Mouse (Mus musculus) heart, postnatal 14 days (tissue): Measurements from ENCODE around the gene Gfap. TPM values are rescaled to one million over a fixed set of nuclear protein-coding genes. Genes with fewer than 3 reads are reported as not detected.

Experiments
- DNase-seq, 2 experiments: peaks; one replicate each; pipeline ENCODE4 v3.0.0; 2021 to 2022
- intact Hi-C: fragments of 180-260 bp; cut with DNase I; formaldehyde crosslinking; loops from one replicate; pipeline ENCODE4 v1.15.1; 2025
- total RNA-seq, 2 experiments: library from RNA; stranded (reverse); gene quantifications; 2 replicates each; pipeline ENCODE4 v1.2.3; 2021

Gfap gene
- total RNA-seq, 2 experiments from 2014 or later = 0.15 to 0.36 TPM

GRCm38 (mm10) chr11:102851883-102852282 lies 48.8 kb downstream of the Gfap start:
- intact Hi-C loops = loop anchor here (1.0 kb wide), 1 partner anchor 78 kb away; no protein-coding TSS in a partner anchor
- peak; percentile 79 to 86 for DNase-seq

- intact Hi-C loops = no loop called here
- DNase-seq = no peak
Measured at GRCm38 (mm10) chr11:102845926-102846325, 54.8 kb downstream of the Gfap start.

- intact Hi-C loops = no loop called here
- no peak for DNase-seq
Measured at GRCm38 (mm10) chr11:102838616-102839150, 62.0 kb downstream of the Gfap start.

GRCm38 (mm10) chr11:102838126-102838525 lies 62.6 kb downstream of the Gfap start:
- peak; percentile 38 to 40 for DNase-seq
- intact Hi-C loops = no loop called here

- intact Hi-C loops = no loop called here
- no peak for DNase-seq
Measured at GRCm38 (mm10) chr11:102837385-102837784, 63.3 kb downstream of the Gfap start.

Other genes starting within 250 kb of the Gfap start
- not detected for gene Meioc, start 237.2 kb downstream of the Gfap start, total RNA-seq
- gene Ccdc43, start 203.1 kb downstream of the Gfap start, total RNA-seq = 10 to 100 TPM; 16.0 to 18.5 TPM
- 1 to 10 TPM; 4.0 to 4.4 TPM for gene Adam11, start 139.5 kb downstream of the Gfap start, total RNA-seq
- gene Gjc1, start 81.2 kb downstream of the Gfap start, total RNA-seq = 10 to 100 TPM; 37.7 to 42.6 TPM
- gene Higd1b, start 65.1 kb downstream of the Gfap start, total RNA-seq = 10 to 100 TPM; 20.4 to 25.4 TPM
- gene Eftud2, start 19.9 kb downstream of the Gfap start, total RNA-seq = 10 to 100 TPM; 39.2 to 40.5 TPM
- under 1 TPM; 0.14 to 0.22 TPM for gene Ccdc103, start 19.7 kb downstream of the Gfap start, total RNA-seq
- not detected for gene Fam187a, start 15.7 kb downstream of the Gfap start, total RNA-seq
- 1 to 10 TPM; 2.1 to 3.3 TPM for gene Kif18b, start 24.2 kb upstream of the Gfap start, total RNA-seq
- gene C1ql1, start 45.8 kb upstream of the Gfap start, total RNA-seq = under 1 TPM; 0.19 to 0.20 TPM
- 10 to 100 TPM; 61.0 to 62.1 TPM for gene Nmt1, start 127.3 kb upstream of the Gfap start, total RNA-seq
- 10 to 100 TPM; 68.5 to 71.1 TPM for gene Dcakd, start 127.4 kb upstream of the Gfap start, total RNA-seq
- 10 to 100 TPM; 19.4 to 20.9 TPM for gene Plcd3, start 200.7 kb upstream of the Gfap start, total RNA-seq
- 10 to 100 TPM; 30.5 to 34.5 TPM for gene Acbd4, start 200.8 kb upstream of the Gfap start, total RNA-seq
- gene Hexim1, start 215.3 kb upstream of the Gfap start, total RNA-seq = 10 to 100 TPM; 18.5 to 20.4 TPM
- gene Hexim2, start 231.5 kb upstream of the Gfap start, total RNA-seq = 1 to 10 TPM; 1.8 to 3.3 TPM